In genomic region chr13:40756356-40756755, GRCm38 (mm10) we compare ENCODE assay signal across 30 mouse cellular contexts. TPM values are rescaled to one million over a fixed set of nuclear protein-coding genes. Genes with fewer than 3 reads are reported as not detected.
A peak's percentile ranks its signal among the peaks of the same experiment; 100 is the strongest.
DNase-seq lines count a peak whose midpoint lies in the region; ATAC-seq and TF ChIP-seq lines count a peak whose summit lies in the region.
"Had no signal": no experiment of that assay in that cellular context is flagged by ENCODE, and none has a peak within 500 bp of the region (broad histone marks: within the 10 kb centered on the region; RNA-seq: fewer than 3 reads in every experiment).

No protein-coding gene starts in this region.

- TF ChIP-seq CTCF in hindbrain, postnatal 0 days (IDR thresholded peaks at IDR 0.05; ENCODE audit: low read depth) = no peak

- no peaks in the 10 kb centered on the region for H3K27me3 ChIP-seq in heart, embryonic 10.5 days (ENCODE audit: insufficient read depth, poor library complexity, severe bottlenecking)
- H3K27me3 ChIP-seq in heart, embryonic 11.5 days (ENCODE audit: control insufficient read depth, insufficient read depth, low read length) = no peaks in the 10 kb centered on the region
- no peaks in the 10 kb centered on the region for H3K27me3 ChIP-seq in hindbrain, postnatal 0 days (ENCODE audit: insufficient read depth, low read length)
- H3K27me3 ChIP-seq: embryonic facial prominence, embryonic 13.5 days; forebrain, embryonic 12.5 days had no signal

- WGBS in heart, embryonic 10.5 days = 67% methylated on average over 7 of the region's 7 CpGs
- WGBS in heart, embryonic 11.5 days (ENCODE audit: insufficient replicate concordance) = 60% methylated on average over 7 of the region's 7 CpGs
- WGBS in hindbrain, postnatal 0 days = 73% methylated on average over 7 of the region's 7 CpGs

- H3K4me3 ChIP-seq in heart, embryonic 10.5 days = no peak overlapping the region
- no peak overlapping the region for H3K4me3 ChIP-seq in heart, embryonic 11.5 days (ENCODE audit: low read depth, low read length)
- H3K4me3 ChIP-seq in hindbrain, postnatal 0 days (ENCODE audit: low read length) = no peak overlapping the region
- H3K4me3 ChIP-seq: embryonic facial prominence, embryonic 10.5 days; embryonic facial prominence, embryonic 13.5 days; erythroblast, embryonic 14.5 days; forebrain, embryonic 12.5 days; hindbrain, embryonic 10.5 days; hindbrain, embryonic 13.5 days had no signal

- no peak overlapping the region for H3K27ac ChIP-seq in heart, embryonic 10.5 days
- H3K27ac ChIP-seq in heart, embryonic 11.5 days (ENCODE audit: low read depth, low read length) = no peak overlapping the region
- no peak overlapping the region for H3K27ac ChIP-seq in hindbrain, postnatal 0 days
- H3K27ac ChIP-seq: embryonic facial prominence, embryonic 10.5 days; embryonic facial prominence, embryonic 13.5 days; forebrain, embryonic 12.5 days; hindbrain, embryonic 10.5 days; hindbrain, embryonic 13.5 days had no signal

- no peak overlapping the region for H3K9ac ChIP-seq in heart, embryonic 11.5 days (ENCODE audit: low read depth, low read length)
- H3K9ac ChIP-seq in hindbrain, postnatal 0 days (replicated peaks; ENCODE audit: low read length) = no peak overlapping the region
- H3K9ac ChIP-seq: embryonic facial prominence, embryonic 13.5 days; forebrain, embryonic 12.5 days; hindbrain, embryonic 13.5 days had no signal

- peak; percentile 43 for DNase-seq in heart, embryonic 10.5 days (ENCODE audit: low spot score)
- DNase-seq in ZHBTc4 (ENCODE audit: low read depth, low spot score) = peak; percentile 78
- DNase-seq in right cerebral cortex, postnatal 36 days (ENCODE audit: low spot score in 2 of 2) = no peak
- no peak for DNase-seq in hindbrain, postnatal 0 days (ENCODE audit: low spot score)
- DNase-seq: adrenal gland, adult 2 months; adrenal gland, postnatal 14 days; cerebellum, adult 11 months; cerebellum, adult 2 months; cerebellum, adult 9-11 months; cerebellum, postnatal 36 days; embryo, embryonic 11 days; gastrocnemius, postnatal 10 days; gastrocnemius, postnatal 36 days; heart, adult 18-20 months; heart, postnatal 36 days; kidney, adult 18-20 months had no signal

- H3K36me3 ChIP-seq in heart, embryonic 10.5 days = no peaks in the 10 kb centered on the region
- H3K36me3 ChIP-seq in heart, embryonic 11.5 days (ENCODE audit: control insufficient read depth, insufficient read depth, low read length) = no peaks in the 10 kb centered on the region
- H3K36me3 ChIP-seq in hindbrain, postnatal 0 days (ENCODE audit: insufficient read depth, low read length) = no peaks in the 10 kb centered on the region
- H3K36me3 ChIP-seq: embryonic facial prominence, embryonic 10.5 days; embryonic facial prominence, embryonic 13.5 days; forebrain, embryonic 12.5 days; hindbrain, embryonic 10.5 days; hindbrain, embryonic 13.5 days had no signal

- no peaks in the 10 kb centered on the region for H3K9me3 ChIP-seq in heart, embryonic 10.5 days
- H3K9me3 ChIP-seq in heart, embryonic 11.5 days (replicated peaks; ENCODE audit: control insufficient read depth, low read length) = no peaks in the 10 kb centered on the region
- H3K9me3 ChIP-seq in hindbrain, postnatal 0 days (ENCODE audit: low read length) = no peaks in the 10 kb centered on the region
- H3K9me3 ChIP-seq: embryonic facial prominence, embryonic 10.5 days; embryonic facial prominence, embryonic 13.5 days; forebrain, embryonic 12.5 days; hindbrain, embryonic 10.5 days; hindbrain, embryonic 13.5 days had no signal

- no peak for ATAC-seq in heart, embryonic 11.5 days (replicated peaks; ENCODE audit: insufficient number of reproducible peaks, low FRiP score, low TSS enrichment)
- ATAC-seq in megakaryocyte progenitor cell, adult 5-6 weeks (replicated peaks; ENCODE audit: poor library complexity) = peak; percentile 50
- ATAC-seq in hindbrain, postnatal 0 days = no peak
- ATAC-seq: CD4-positive, CD25-positive, alpha-beta regulatory T cell, adult 4 months; forebrain, embryonic 16.5 days; hindbrain, embryonic 16.5 days; inflammation-experienced regulatory T-cells, adult 6 months; intestine, embryonic 16.5 days had no signal

- no peak overlapping the region for H3K4me2 ChIP-seq in heart, embryonic 11.5 days
- no peak overlapping the region for H3K4me2 ChIP-seq in hindbrain, postnatal 0 days (ENCODE audit: low read depth, low read length)
- H3K4me2 ChIP-seq: embryonic facial prominence, embryonic 13.5 days; forebrain, embryonic 12.5 days; hindbrain, embryonic 13.5 days had no signal

- no peaks in the 10 kb centered on the region for H3K4me1 ChIP-seq in heart, embryonic 10.5 days
- no peaks in the 10 kb centered on the region for H3K4me1 ChIP-seq in heart, embryonic 11.5 days (ENCODE audit: control insufficient read depth, insufficient read depth, low read length)
- no peaks in the 10 kb centered on the region for H3K4me1 ChIP-seq in hindbrain, postnatal 0 days (ENCODE audit: insufficient read depth, low read length)
- H3K4me1 ChIP-seq: embryonic facial prominence, embryonic 10.5 days; embryonic facial prominence, embryonic 13.5 days; forebrain, embryonic 12.5 days; hindbrain, embryonic 13.5 days had no signal

RNA-seq across cellular contexts. Expression of gene Tfap2a, which starts 18.2 kb away (rescaled TPM):
- polyA plus RNA-seq in heart, embryonic 10.5 days (2016; fragmentation: Nextera tagmentation; extraction: Ambion mirVana) = 1.0 and 1.6 TPM in 2 replicates
- polyA plus RNA-seq in heart, embryonic 11.5 days (2014; fragmentation: Nextera tagmentation; extraction: Ambion mirVana) = 0.14 and 0.39 TPM in 2 replicates
- 0.07 and 0.22 TPM in 2 replicates for total RNA-seq in megakaryocyte progenitor cell, adult 5-6 weeks (2015)
- not detected in 2 replicates for total RNA-seq in megakaryocyte progenitor cell, adult 5-6 weeks (2017)
- 2.1 and 4.7 TPM in 2 replicates for total RNA-seq in hindbrain, postnatal 0 days (2014; rRNA removed)
- polyA plus RNA-seq in hindbrain, postnatal 0 days (2015; fragmentation: Nextera tagmentation; extraction: Ambion mirVana) = 6.9 and 7.2 TPM in 2 replicates
- total RNA-seq: gastrocnemius, postnatal 36 days had no signal
- polyA plus RNA-seq: erythroblast, embryonic 14.5 days; heart, postnatal 0 days; inflammation-experienced regulatory T-cells, adult 6 months had no signal

Comparison
In these comparisons a context has a peak if more than half of its experiments do, and no peak if none do; other contexts are left out.
1. DNase-seq: peak in heart, embryonic 10.5 days (single experiment) and ZHBTc4 (single experiment); none in right cerebral cortex, postnatal 36 days (0 of 2) and hindbrain, postnatal 0 days (single experiment).